Mouse (Mus musculus) CD4-positive, CD25-positive, alpha-beta regulatory T cell, adult 2 months (primary cell): ENCODE data around the gene Srsf5.
"Not testable (repeated sequence)": the region's sequence is repeated elsewhere in the genome, so short reads cannot be mapped to it uniquely, and the experiment has no call there.

Experiments used
- DNase-seq: peaks from one replicate; pipeline ENCODE4 v3.0.0-alpha.2; 2012; ENCODE audit warnings: low read depth, low spot score

Gene Srsf5

DNA sequence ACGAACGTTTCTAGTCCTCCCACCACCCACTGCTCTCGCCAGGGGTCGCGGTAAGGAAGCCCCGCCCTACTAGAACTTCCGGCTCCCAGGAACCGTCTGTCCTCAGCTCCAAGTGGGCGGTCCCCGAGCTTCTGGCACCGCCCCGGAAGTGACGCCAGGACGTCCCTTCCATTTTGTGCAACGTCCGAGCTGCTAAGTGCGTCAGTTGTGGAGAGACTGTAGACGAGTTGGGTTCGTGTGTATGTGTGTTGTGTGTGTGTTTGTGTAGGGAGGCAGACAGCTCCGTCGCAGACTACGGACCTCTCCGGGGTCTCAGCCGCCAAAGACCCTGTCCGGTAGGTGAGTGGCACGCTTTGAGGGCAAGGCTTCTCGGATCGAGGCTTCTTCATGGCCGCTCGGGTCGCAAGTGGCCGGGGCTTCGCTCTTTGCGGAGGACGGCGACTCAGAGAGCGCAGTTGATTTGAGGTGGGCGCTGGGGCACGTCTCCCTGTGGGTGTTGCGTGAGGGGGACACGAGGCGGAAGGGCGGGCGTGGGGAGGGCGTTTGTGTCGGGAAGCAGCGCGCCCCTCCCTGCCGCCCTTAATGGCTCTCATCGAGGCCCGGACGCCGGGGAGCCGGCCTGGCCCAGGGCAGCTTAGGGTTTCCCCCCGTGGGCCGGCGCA is at the start of gene Srsf5:
TSS of gene Srsf5 (plus strand) at position 171 of the 662 bp plus-strand sequence.
- peak; percentile 99 for DNase-seq

GRCm38 (mm10) chr12:80909631-80910030 is 35.7 kb upstream of the Srsf5 start:
- DNase-seq = no peak

DNA sequence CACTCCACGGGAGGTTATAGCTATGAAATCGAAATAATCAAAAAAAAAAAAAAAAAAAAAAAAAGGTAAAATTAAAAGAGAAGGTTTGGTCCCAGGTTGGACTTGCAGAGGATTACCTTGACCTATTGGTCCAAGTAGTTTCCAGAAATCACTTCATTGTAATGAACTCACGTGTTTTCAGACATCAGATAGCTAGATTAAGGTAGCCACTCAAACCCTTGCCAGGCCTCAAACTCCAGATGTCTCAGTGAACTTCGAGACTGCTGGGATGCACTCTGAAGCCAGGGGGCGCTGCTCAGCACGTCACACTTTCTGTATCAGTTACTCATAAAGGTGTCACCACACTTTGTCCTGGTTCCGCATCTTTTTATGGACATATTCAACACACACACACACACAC is 27.5 kb upstream of the Srsf5 start:
- DNase-seq = peak; percentile 75

GRCm38 (mm10) chr12:80921301-80921700 is 24.0 kb upstream of the Srsf5 start:
- no peak for DNase-seq

DNA sequence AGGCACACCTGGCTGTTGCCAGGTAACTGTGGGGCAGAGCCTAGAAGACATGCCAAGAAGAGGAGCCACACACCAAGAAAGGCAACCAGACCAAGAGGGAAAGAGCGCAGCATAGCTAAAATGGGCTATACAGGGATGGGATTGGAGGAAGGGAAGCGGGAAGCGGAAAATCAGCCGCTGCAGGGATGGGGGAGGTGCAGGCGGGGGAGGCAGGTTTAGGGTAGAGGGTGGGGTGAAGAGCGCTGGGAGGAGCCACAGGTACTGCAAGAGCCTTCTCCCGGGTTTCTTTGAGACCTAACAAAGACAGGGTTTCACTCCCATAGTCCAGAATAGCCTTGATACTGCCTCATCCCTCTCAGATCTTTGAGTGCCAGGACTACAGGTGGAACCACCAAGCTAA is 22.4 kb upstream of the Srsf5 start:
- DNase-seq = no peak

- DNase-seq = no peak
Measured at GRCm38 (mm10) chr12:80923602-80924001, 21.7 kb upstream of the Srsf5 start.

DNA sequence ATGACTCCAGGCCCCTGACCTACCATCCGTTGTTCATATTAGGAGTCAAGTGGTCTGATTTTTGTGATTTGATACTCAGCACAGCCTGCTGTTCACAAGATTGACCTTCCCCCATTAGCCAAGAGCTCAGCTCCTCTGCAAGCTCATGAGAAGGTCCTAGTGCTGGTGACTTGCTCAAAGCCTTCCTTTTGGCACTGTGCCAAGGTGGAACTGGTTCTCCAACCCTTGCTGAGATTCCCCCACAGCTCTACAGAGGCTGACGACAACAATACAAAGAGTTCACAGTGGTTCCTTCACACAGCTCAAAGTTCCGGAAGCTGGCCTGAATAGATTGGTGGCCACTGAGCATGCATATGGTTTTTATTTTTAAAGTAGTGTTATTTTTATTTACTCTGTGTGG is 21.1 kb upstream of the Srsf5 start:
- no peak for DNase-seq

- DNase-seq = no peak
Measured at GRCm38 (mm10) chr12:80925919-80926318, 19.4 kb upstream of the Srsf5 start.

DNA sequence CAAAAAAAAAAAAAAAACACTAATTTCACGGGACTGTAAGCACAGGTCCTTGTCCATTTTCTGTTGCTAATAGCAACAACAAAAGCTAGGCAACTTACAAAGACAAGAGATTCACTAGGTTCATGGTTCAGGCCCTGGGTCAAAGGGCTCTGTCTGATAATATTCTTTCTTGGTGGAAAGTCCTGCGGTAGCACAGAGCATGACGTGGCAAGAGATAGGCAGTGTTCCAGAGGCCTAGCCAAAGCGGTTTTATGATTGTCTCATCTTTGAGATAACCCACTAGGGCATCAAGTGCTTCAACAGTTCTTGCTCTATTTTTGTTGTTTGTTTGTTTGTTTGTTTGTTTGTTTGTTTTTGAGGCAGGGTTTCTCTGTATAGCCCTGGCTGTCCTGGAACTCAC is 18.8 kb upstream of the Srsf5 start:
- DNase-seq = no peak

- no peak for DNase-seq
Measured at GRCm38 (mm10) chr12:80927518-80927917, 17.8 kb upstream of the Srsf5 start.

DNA sequence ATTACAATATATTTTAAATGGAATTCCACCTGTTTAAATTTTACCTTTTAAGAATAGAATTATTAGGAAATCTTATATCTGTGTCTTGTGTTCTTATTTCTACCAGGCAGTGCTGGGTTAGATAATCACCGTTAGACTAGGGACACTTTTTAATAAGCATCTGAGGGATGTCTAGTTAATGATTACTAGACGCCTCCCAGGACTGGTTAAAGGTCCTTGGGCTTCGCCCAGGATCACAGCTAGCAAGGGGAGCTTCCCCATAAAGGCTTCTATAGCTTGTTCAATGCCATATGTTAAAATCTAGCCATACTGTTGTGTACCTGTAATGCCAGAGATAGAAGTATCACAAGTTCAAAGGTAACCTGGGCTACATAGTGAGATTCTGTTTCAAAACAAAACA is 16.4 kb upstream of the Srsf5 start:
- no peak for DNase-seq

DNA sequence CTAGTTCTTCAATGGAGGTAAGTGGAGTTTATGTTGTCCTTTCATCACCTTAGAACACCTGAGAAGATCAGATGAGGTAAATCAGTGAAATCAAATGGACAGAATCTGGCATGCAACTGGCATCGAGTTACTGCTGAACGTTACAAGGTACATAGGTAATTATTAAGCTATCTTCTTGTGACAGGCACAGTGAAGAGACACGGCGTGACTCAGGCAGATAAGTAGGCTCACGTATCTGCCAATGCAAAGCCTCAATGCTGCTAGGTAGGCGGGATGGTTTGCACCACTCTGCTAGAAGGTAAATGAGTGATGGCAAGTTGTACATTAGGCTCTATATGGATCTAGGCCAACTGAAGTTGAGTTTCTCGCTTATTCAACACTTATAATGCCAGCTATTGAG is 15.2 kb upstream of the Srsf5 start:
- no peak for DNase-seq

GRCm38 (mm10) chr12:80931402-80932140 is 13.7 kb upstream of the Srsf5 start:
- no peak for DNase-seq

DNA sequence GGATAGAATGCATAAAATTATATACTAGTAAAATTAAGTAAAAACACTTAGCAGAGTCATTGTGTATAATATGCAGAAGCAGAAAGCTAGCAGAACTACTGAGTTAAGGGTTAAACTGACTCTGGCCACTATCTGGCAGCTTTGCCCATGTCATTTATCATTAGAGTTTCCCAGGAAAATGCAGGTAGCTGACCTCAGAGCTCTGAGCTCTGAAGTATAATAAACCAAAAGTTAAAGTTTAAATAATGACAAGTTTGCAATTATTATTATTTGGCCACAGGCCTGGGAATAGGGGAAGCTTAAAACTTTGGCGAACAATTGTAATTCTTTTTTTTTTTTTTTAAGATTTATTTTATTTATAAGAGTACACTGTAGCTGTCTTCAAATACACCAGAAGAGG is 12.4 kb upstream of the Srsf5 start:
- no peak for DNase-seq

- DNase-seq = no peak
Measured at GRCm38 (mm10) chr12:80936751-80937150, 8.6 kb upstream of the Srsf5 start.

DNA sequence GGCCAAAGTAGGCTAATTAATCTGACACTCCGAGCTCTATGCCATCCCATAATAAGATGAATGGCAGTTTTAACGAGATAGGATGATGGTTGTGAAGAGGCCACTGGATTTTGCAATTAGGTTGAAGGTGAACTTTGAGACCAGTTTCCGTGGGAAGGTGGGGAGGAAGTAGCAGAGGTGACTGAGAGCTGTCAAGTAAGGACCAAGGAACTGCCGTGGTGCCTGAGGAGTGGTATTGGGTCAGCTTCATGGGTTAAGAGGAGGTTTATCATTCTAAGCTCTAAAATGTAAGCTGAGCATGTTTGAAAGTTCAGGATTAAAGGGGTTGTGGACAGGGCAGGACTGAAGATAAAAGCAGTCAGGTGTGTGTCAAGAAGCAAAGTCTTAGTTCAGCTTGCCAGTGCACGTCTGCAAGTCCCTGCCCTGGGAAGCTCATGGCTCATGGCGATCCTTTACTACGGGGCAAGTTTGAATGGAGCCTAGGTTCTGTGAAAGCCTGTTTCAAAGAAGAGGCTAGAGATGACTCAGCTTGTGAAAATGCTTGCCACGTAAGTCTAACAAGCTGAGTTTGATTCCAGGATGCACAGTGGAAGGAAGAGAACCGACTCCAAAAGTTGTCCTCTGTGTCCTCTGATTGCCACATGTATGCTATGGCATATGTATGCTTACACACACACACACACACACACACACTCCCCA is 7.8 kb upstream of the Srsf5 start:
- DNase-seq = peak; percentile 23

GRCm38 (mm10) chr12:80938642-80939041 is 6.7 kb upstream of the Srsf5 start:
- DNase-seq = peak; percentile 86

DNA sequence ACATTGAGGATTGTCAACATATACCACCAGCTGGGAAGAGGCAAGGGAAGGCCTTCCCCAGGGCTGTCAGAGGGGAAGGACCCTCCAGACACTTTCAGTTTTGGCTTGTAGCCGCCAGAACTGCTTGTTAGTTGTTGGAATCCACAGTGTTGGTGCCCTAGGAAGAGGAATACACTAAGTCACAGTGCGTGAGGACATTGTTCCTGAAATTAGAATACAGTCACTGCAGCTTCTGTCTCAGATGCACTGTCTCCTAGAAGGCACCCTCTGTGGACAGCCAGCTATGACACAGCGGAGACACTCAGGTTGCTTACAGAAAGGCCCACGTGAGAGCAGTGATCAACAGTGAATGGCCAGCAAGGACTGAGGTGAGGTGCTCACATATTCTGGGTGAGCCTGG is 6.1 kb upstream of the Srsf5 start:
- DNase-seq = no peak

- no peak for DNase-seq
Measured at GRCm38 (mm10) chr12:80941886-80942285, 3.4 kb upstream of the Srsf5 start.

- DNase-seq = no peak
Measured at GRCm38 (mm10) chr12:80943395-80943794, 1.9 kb upstream of the Srsf5 start.

- no peak for DNase-seq
Measured at GRCm38 (mm10) chr12:80944204-80944603, 1.1 kb upstream of the Srsf5 start.

- DNase-seq = not testable (repeated sequence)
Measured at GRCm38 (mm10) chr12:80944963-80945333, 356 bp upstream of the Srsf5 start.

GRCm38 (mm10) chr12:80945996-80946355 is 672 bp downstream of the Srsf5 start:
- peak; percentile 99 for DNase-seq
